Mouse (Mus musculus) thymus, adult 2 months (tissue): Measurements from ENCODE around the gene Bpifb2.

Source experiments
- CTCF ChIP-seq: fragments of 200-500 bp; IDR thresholded peaks from 2 replicates; pipeline ENCODE4 v1.5.1; 2012; ENCODE audit warnings: mild to moderate bottlenecking, control low read depth, low read length, moderate library complexity, borderline replicate concordance; ENCODE audit not compliant: control insufficient read depth, poor library complexity, insufficient read depth; ENCODE audit errors: extremely low read depth
- POLR2A ChIP-seq: fragments of 200-500 bp; IDR thresholded peaks from 2 replicates; pipeline ENCODE4 v1.6.1; 2012; ENCODE audit warnings: mild to moderate bottlenecking, low read length, control low read depth, moderate library complexity; ENCODE audit not compliant: control insufficient read depth, poor library complexity, insufficient read depth; ENCODE audit errors: extremely low read depth

DNA sequence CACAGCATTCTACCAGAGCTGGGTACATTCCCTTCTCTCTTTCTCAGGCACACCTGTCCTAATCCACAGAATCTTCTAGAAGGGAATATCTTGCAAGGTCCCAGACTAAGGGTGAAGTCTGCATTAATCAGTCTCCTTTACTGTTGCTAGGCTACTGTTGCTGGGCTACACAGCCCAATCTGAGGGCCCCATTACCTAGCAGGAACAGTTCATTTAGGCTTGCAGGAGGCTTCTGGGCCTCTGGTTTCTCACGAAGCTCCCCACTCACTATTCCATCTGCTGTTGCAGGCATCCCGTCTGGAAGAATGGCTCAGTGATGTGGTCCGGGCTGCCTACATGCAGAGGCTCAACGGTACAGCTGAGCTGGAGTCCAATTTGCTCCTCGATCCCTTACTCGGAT, 56.3 kb downstream of the Bpifb2 start:
- TF ChIP-seq CTCF (no peak), POLR2A (no peak)
